18 mouse cellular contexts compared by ENCODE assay signal in genomic region chr12:31533218-31533908, GRCm38 (mm10). TPM values are rescaled to one million over a fixed set of nuclear protein-coding genes. Genes with fewer than 3 reads are reported as not detected.
DNase-seq lines count a peak whose midpoint lies in the region; ATAC-seq and TF ChIP-seq lines count a peak whose summit lies in the region.
"Had no signal": no experiment of that assay in that cellular context is flagged by ENCODE, and none has a peak within 500 bp of the region (broad histone marks: within the 10 kb centered on the region; RNA-seq: fewer than 3 reads in every experiment).

No protein-coding gene starts in this region.

- TF ChIP-seq CTCF in forebrain, postnatal 0 days (IDR thresholded peaks at IDR 0.05; ENCODE audit: low read depth), result no peak

- H3K27ac ChIP-seq in kidney, embryonic 16.5 days (ENCODE audit: low read length), result peak overlapping the region; percentile 72
- peak overlapping the region; percentile 54 for H3K27ac ChIP-seq in forebrain, postnatal 0 days (ENCODE audit: low read depth, low read length)
- H3K27ac ChIP-seq: heart, embryonic 15.5 days; hindbrain, embryonic 13.5 days; liver, embryonic 15.5 days; stomach, embryonic 15.5 days had no signal

- no peaks in the 10 kb centered on the region for H3K36me3 ChIP-seq in kidney, embryonic 16.5 days (ENCODE audit: insufficient read depth, low read length)
- no peaks in the 10 kb centered on the region for H3K36me3 ChIP-seq in forebrain, postnatal 0 days (ENCODE audit: insufficient read depth)
- H3K36me3 ChIP-seq: heart, embryonic 15.5 days; hindbrain, embryonic 13.5 days; liver, embryonic 15.5 days; stomach, embryonic 15.5 days had no signal

- peaks cover 18% of the 10 kb centered on the region for H3K4me1 ChIP-seq in kidney, embryonic 16.5 days (ENCODE audit: insufficient read depth, low read length)
- no peaks in the 10 kb centered on the region; the same call in 1 of the 2 replicates for H3K4me1 ChIP-seq in forebrain, postnatal 0 days (ENCODE audit: insufficient read depth)
- H3K4me1 ChIP-seq: liver, embryonic 15.5 days; stomach, embryonic 15.5 days had no signal

- H3K9ac ChIP-seq in kidney, embryonic 16.5 days (replicated peaks; ENCODE audit: low read length), result no peak overlapping the region
- no peak overlapping the region for H3K9ac ChIP-seq in forebrain, postnatal 0 days
- H3K9ac ChIP-seq: heart, embryonic 15.5 days; hindbrain, embryonic 13.5 days; liver, embryonic 15.5 days; stomach, embryonic 15.5 days had no signal

- H3K27me3 ChIP-seq in kidney, embryonic 16.5 days (ENCODE audit: insufficient read depth, low read length), result no peaks in the 10 kb centered on the region
- no peaks in the 10 kb centered on the region for H3K27me3 ChIP-seq in forebrain, postnatal 0 days (ENCODE audit: insufficient read depth, low read length)
- H3K27me3 ChIP-seq: heart, embryonic 15.5 days; hindbrain, embryonic 13.5 days; liver, embryonic 15.5 days; stomach, embryonic 15.5 days had no signal

- no peak overlapping the region for H3K4me2 ChIP-seq in kidney, embryonic 16.5 days (replicated peaks; ENCODE audit: low read depth, low read length)
- no peak overlapping the region for H3K4me2 ChIP-seq in forebrain, postnatal 0 days (ENCODE audit: low read depth)
- H3K4me2 ChIP-seq: heart, embryonic 15.5 days; hindbrain, embryonic 13.5 days; liver, embryonic 15.5 days; stomach, embryonic 15.5 days had no signal

- no peak for ATAC-seq in kidney, embryonic 16.5 days (ENCODE audit: low FRiP score, low TSS enrichment)
- ATAC-seq in forebrain, postnatal 0 days, result peak; percentile 58; the same call in 1 of the 2 replicates
- ATAC-seq: midbrain, embryonic 16.5 days had no signal

- WGBS in kidney, embryonic 16.5 days, result 28% methylated on average over 10 of the region's 10 CpGs
- 42% methylated on average over 10 of the region's 10 CpGs for WGBS in forebrain, postnatal 0 days

- DNase-seq in kidney, adult 8-10 months, result no peak
- peak; percentile 57 for DNase-seq in right cerebral cortex, adult 18-20 months
- no peak for DNase-seq in right cerebral cortex, postnatal 25 days
- DNase-seq in forebrain, postnatal 0 days, result peak; percentile 31
- DNase-seq in yolk sac, embryonic 10.5 days (ENCODE audit: low spot score), result no peak
- DNase-seq in urinary bladder, postnatal 25 days (ENCODE audit: low spot score), result no peak
- DNase-seq: cerebellum, postnatal 10 days; kidney, adult 11 months; lung, postnatal 4 days; thymus, postnatal 36 days had no signal

- H3K9me3 ChIP-seq in kidney, embryonic 16.5 days (ENCODE audit: low read length), result no peaks in the 10 kb centered on the region
- H3K9me3 ChIP-seq in forebrain, postnatal 0 days (ENCODE audit: low read length), result no peaks in the 10 kb centered on the region
- H3K9me3 ChIP-seq: heart, embryonic 15.5 days; hindbrain, embryonic 13.5 days; liver, embryonic 15.5 days; stomach, embryonic 15.5 days had no signal

- H3K4me3 ChIP-seq in kidney, embryonic 16.5 days (ENCODE audit: low read length), result no peak overlapping the region
- H3K4me3 ChIP-seq in forebrain, postnatal 0 days (ENCODE audit: low read depth, low read length), result no peak overlapping the region
- H3K4me3 ChIP-seq: heart, embryonic 15.5 days; hindbrain, embryonic 13.5 days; liver, embryonic 15.5 days; stomach, embryonic 15.5 days had no signal

RNA-seq across cellular contexts. Expression of gene Slc26a4, which starts 26.4 kb away (rescaled TPM):
- polyA plus RNA-seq in kidney, embryonic 16.5 days (2015; fragmentation: Nextera tagmentation; extraction: Ambion mirVana), result 1.6 and 1.9 TPM in 2 replicates
- total RNA-seq in forebrain, postnatal 0 days (2014; rRNA removed), result 0.23 and 0.81 TPM in 2 replicates
- 0.26 and 0.31 TPM in 2 replicates for polyA plus RNA-seq in forebrain, postnatal 0 days (2015; fragmentation: Nextera tagmentation; extraction: Ambion mirVana)
- polyA plus RNA-seq: embryonic facial prominence, embryonic 11.5 days; gonadal fat pad, adult 2 months; liver, embryonic 15.5 days had no signal

RNA-seq across cellular contexts. Expression of gene Cbll1, which starts 33.9 kb away (rescaled TPM):
- 11.9 and 16.5 TPM in 2 replicates for polyA plus RNA-seq in kidney, embryonic 16.5 days (2015; fragmentation: Nextera tagmentation; extraction: Ambion mirVana)
- total RNA-seq in forebrain, postnatal 0 days (2014; rRNA removed), result 19.1 and 25.9 TPM in 2 replicates
- 18.1 and 22.5 TPM in 2 replicates for polyA plus RNA-seq in forebrain, postnatal 0 days (2015; fragmentation: Nextera tagmentation; extraction: Ambion mirVana)

Comparison
In these comparisons a context has a peak if more than half of its experiments do, and no peak if none do; other contexts are left out.
1. DNase-seq: peak in right cerebral cortex, adult 18-20 months (single experiment) and forebrain, postnatal 0 days (single experiment); none in kidney, adult 8-10 months (0 of 2), right cerebral cortex, postnatal 25 days (single experiment), yolk sac, embryonic 10.5 days (single experiment) and urinary bladder, postnatal 25 days (single experiment).